Mouse (Mus musculus) E14TG2a.4 (cell line): ENCODE results near the gene Baz1a.
A peak's percentile ranks its signal among the peaks of the same experiment; 100 is the strongest.

Source experiments
- H3K27me3 ChIP-seq: 2 replicates; pipeline ENCODE4 v1.6.1; 2014; ENCODE audit warnings: low read length, control low read depth; ENCODE audit not compliant: insufficient read depth
- H3K36me3 ChIP-seq: 2 replicates; pipeline ENCODE4 v1.6.1; 2014; ENCODE audit warnings: low read length, control low read depth; ENCODE audit not compliant: insufficient read depth
- H3K4me1 ChIP-seq: replicated peaks from 2 replicates; pipeline ENCODE4 v1.6.1; 2014; ENCODE audit warnings: low read depth, low read length, control low read depth
- H3K4me3 ChIP-seq: replicated peaks from 2 replicates; pipeline ENCODE4 v1.5.1; 2014; ENCODE audit warnings: mild to moderate bottlenecking, low read length
- H3K9me3 ChIP-seq: 2 replicates; pipeline ENCODE4 v1.6.1; 2014; ENCODE audit warnings: low read length, control low read depth
- CTCF ChIP-seq: conservative IDR thresholded peaks from 2 replicates; pipeline ENCODE4 v1.5.1; 2014; ENCODE audit warnings: low read length
- NANOG ChIP-seq: IDR thresholded peaks from 2 replicates; pipeline ENCODE4 v1.6.1; 2014; ENCODE audit warnings: borderline replicate concordance, low read length, mixed read lengths
- POU5F1 ChIP-seq: IDR thresholded peaks from 2 replicates; pipeline ENCODE4 v1.6.1; 2014; ENCODE audit warnings: low read length, borderline replicate concordance

Gene Baz1a

GRCm38 (mm10) chr12:54890426-54890825 lies 123.7 kb downstream of the Baz1a start:
- Histone ChIP-seq H3K36me3 (0 out of 2 replicates have a peak, but pooled peaks cover 4% of the 10 kb centered on the region), H3K9me3 (no peaks in the 10 kb centered on the region), H3K4me3 (no peak overlapping the region), H3K4me1 (peaks cover 13% of the 10 kb centered on the region), H3K27me3 (no peaks in the 10 kb centered on the region)
- TF ChIP-seq POU5F1 (no peak), CTCF (peak; percentile 41), NANOG (no peak)

DNA sequence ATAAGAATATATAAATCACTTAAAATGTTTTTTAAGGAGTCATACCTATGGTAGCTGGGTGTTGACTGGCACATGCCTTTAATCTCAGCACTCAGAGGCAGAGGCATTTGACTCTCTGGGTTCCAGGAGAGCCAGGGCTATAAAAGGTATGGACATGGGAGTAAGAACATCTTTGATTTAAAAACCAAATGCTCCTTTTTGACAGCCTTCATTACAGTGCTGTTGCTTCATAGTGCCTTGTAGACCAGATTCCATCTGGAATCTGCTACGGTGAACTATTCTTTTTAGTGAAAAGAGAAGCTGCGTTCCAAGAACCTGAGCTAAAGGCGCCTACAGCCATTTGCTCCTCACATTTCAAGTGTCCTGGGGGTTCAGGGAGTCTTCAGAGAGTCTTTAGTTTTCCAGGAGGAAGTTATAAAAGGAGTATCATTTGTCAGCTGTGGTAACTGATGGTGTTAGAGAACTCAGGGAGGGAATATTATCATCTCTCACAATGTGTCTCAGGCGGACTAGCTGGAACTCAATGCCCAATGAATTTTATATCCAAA lies 126.5 kb downstream of the Baz1a start:
- H3K27me3 ChIP-seq, result no peaks in the 10 kb centered on the region
- no peaks in the 10 kb centered on the region for H3K36me3 ChIP-seq
- peaks cover 13% of the 10 kb centered on the region for H3K4me1 ChIP-seq
- no peak overlapping the region for H3K4me3 ChIP-seq
- no peaks in the 10 kb centered on the region for H3K9me3 ChIP-seq
- no peak for TF ChIP-seq NANOG
- TF ChIP-seq CTCF, result no peak
- no peak for TF ChIP-seq POU5F1

DNA sequence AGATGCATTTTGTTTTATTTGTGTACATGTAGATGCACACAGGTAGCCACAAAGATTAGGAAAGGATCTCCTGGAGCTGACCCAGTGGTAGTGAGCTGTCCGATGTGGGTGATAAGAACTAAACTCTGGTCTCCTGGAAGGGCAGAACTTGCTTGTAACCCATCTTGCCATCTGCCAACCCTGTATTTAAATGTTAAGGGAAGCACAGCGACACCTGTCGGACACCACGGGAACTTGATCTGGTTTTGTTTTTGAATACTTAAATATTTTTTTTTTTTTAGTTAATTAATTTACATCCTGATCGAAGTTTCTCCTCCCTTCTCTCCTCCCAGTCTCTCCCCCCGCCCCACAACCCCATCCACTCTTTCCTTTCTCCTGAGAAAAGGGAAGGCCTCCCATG lies 134.5 kb downstream of the Baz1a start:
- TF ChIP-seq CTCF (peak; percentile 96), POU5F1 (no peak), NANOG (no peak)

DNA sequence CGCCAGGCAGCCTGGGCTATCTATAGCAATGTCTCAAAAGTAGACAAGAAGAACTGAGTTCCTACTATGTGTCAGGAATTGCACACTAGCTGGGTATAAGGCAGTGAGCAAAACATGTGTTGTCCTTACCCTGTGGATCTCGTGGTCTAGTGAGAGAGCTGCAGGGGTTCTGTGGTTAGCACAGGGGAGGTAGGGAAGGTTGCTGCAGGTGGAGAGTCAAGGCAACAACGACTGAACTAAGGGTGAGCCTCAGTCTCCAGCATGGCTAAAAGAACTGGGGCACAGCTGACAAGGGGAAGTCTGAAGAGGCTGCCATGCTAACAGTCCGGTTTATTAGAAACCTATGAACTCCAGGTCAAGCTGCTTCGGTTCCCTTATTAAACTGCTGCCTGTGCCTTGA lies 134.9 kb downstream of the Baz1a start:
- Histone ChIP-seq H3K4me1 (no peaks in the 10 kb centered on the region), H3K9me3 (no peaks in the 10 kb centered on the region), H3K27me3 (no peaks in the 10 kb centered on the region), H3K4me3 (no peak overlapping the region), H3K36me3 (no peaks in the 10 kb centered on the region)
- TF ChIP-seq CTCF (no peak), NANOG (no peak), POU5F1 (no peak)

More for the DNA sequence above, 134.5 kb downstream of the Baz1a start:
- no peaks in the 10 kb centered on the region for H3K4me1 ChIP-seq
- H3K9me3 ChIP-seq, result no peaks in the 10 kb centered on the region
- H3K27me3 ChIP-seq, result no peaks in the 10 kb centered on the region
- no peaks in the 10 kb centered on the region for H3K36me3 ChIP-seq
- no peak overlapping the region for H3K4me3 ChIP-seq

GRCm38 (mm10) chr12:54877875-54878274 lies 136.3 kb downstream of the Baz1a start:
- no peak overlapping the region for H3K4me3 ChIP-seq
- H3K36me3 ChIP-seq, result no peaks in the 10 kb centered on the region
- no peaks in the 10 kb centered on the region for H3K4me1 ChIP-seq
- H3K27me3 ChIP-seq, result no peaks in the 10 kb centered on the region
- TF ChIP-seq CTCF (no peak), NANOG (no peak), POU5F1 (no peak)
- H3K9me3 ChIP-seq, result peaks cover 7% of the 10 kb centered on the region

DNA sequence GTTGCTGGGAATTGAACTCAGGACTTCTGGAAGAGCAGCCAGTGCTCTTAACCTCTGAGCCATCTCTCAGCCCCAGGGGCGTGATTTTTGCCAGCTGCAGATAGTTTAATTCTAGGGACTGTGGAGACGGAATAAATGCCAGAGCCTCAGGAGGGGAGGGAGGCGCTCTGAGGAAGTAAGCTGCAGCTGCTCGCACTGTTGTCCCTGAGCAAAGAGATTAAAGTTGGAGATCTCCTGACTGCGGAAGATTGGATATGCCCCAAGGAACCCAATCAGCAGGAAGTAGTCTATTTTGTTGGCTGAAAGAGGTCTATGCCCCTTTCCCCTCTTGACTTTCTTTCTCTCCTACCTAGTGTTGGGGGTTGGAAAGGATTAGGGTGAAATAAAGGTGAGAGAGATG lies 137.3 kb downstream of the Baz1a start:
- no peaks in the 10 kb centered on the region for H3K4me1 ChIP-seq
- H3K36me3 ChIP-seq, result no peaks in the 10 kb centered on the region
- TF ChIP-seq CTCF (no peak), POU5F1 (no peak)
- no peak overlapping the region for H3K4me3 ChIP-seq
- H3K27me3 ChIP-seq, result no peaks in the 10 kb centered on the region
- H3K9me3 ChIP-seq, result peaks cover 17% of the 10 kb centered on the region

DNA sequence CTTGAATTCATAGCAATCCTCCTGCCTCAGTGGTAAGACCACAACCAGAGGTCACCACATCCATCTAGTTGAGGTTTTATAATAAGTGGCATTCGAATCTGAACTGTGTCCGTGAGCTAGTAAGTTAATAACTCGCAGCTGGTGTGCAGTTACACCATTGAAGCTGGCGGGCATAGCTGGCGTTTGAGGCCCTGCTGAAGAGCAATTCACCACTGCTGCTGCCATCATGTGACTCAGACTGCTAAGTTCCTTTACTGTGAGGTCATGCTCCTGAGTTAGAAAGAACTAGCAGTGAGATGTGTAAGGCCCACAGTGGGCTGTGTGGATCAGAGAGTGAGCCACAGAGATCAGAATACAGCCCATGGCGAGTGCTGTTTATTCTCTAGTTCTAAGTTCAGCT lies 139.4 kb downstream of the Baz1a start:
- TF ChIP-seq NANOG, result no peak
- no peak for TF ChIP-seq CTCF
- no peak for TF ChIP-seq POU5F1
- H3K4me1 ChIP-seq, result no peaks in the 10 kb centered on the region
- peaks cover 32% of the 10 kb centered on the region for H3K9me3 ChIP-seq
- no peaks in the 10 kb centered on the region for H3K27me3 ChIP-seq
- H3K4me3 ChIP-seq, result no peak overlapping the region
- no peaks in the 10 kb centered on the region for H3K36me3 ChIP-seq

- Histone ChIP-seq H3K27me3 (no peaks in the 10 kb centered on the region), H3K36me3 (peaks cover 28% of the 10 kb centered on the region), H3K9me3 (peaks cover 8% of the 10 kb centered on the region), H3K4me1 (peaks cover 22% of the 10 kb centered on the region), H3K4me3 (peak within 1 kb of the TSS; percentile 93)
- no peak for TF ChIP-seq POU5F1
- TF ChIP-seq CTCF, result no peak
- no peak for TF ChIP-seq NANOG
Measured at GRCm38 (mm10) chr12:54862606-54863535, 151.3 kb downstream of the Baz1a start, which contains the start of gene Cfl2. Cfl2 (minus strand) TSS chr12:54862877.
